Mouse (Mus musculus): ENCODE data around the gene Kif16b. TPM values are rescaled to one million over a fixed set of nuclear protein-coding genes. Genes with fewer than 3 reads are reported as not detected.

Gene Kif16b
- polyA plus RNA-seq, 1 experiment from 2014 or later, result 16.4 TPM

DNA sequence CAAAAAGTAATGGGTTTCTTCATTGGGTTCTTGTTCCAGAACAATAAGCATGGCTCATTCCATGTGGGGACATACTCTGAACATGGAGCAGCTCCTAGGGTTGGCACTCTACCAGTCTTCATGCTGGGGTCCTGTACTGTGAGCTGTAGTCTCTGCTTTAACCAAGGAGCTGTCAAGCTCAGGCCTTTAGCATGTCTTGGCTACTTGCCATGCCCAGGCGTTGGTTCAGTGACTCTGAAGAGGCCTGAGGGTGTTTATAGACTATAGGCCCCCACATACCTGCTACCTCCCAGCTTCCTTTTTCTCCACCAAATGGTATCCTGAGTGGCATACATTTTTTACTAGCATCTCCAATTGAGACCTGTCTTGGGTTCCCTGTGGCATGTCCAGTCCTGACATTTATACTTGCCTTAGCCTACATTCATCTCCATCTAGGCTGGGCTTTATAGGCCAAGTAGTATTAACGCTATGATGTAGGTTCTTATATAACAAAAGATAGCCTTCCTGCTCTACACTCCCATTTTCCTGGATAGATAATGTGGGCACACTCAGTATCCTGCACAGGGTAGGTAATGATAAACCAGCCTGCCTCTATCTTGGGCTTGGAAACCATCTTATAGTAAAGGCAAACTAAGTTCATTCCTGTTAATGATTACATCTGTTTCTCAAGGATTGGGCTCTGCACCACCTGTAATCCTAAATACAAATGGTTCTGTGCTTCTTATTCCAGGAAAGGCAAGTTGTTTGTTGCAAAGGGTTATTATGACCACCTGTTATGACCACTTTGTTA, 271.6 kb downstream of the Kif16b start:
- Histone ChIP-seq H3K9ac (ENCODE audit: low read length) (no peak overlapping the region), H3K4me2 (ENCODE audit: low read depth, low read length) (no peak overlapping the region), H3K36me3 (ENCODE audit: control insufficient read depth, insufficient read depth, low read length) (no peaks in the 10 kb centered on the region), H3K9me3 (replicated peaks; ENCODE audit: control insufficient read depth, low read length) (no peaks in the 10 kb centered on the region), H3K4me1 (ENCODE audit: control insufficient read depth, insufficient read depth, low read length) (no peaks in the 10 kb centered on the region), H3K27me3 (ENCODE audit: control insufficient read depth, insufficient read depth, low read length) (no peaks in the 10 kb centered on the region), H3K27ac (ENCODE audit: low read length) (no peak overlapping the region), H3K4me3 (replicated peaks; ENCODE audit: low read length) (no peak overlapping the region)
- no peak for ATAC-seq (ENCODE audit: insufficient read depth, low FRiP score)
- 75% methylated on average over 2 of the region's 2 CpGs for WGBS

DNA sequence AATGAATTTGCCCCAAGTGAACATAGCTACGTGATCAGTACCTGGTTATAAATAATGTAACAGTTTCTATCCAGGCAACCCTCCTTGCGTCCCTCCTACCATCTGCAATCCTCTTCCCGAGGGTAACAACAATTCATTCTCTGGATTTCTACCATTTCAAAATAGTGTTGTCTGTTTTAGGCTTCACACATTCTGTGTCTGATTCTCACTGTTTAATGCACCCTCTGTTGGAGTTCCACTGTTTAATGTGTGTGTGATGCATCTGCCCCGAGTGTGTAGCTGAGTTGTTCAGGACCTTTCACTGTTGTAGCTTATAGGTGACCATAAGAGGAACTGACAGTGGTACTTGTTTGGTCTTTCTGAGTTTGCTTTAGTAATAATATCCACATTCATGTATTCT, 275.6 kb downstream of the Kif16b start:
- ATAC-seq (ENCODE audit: insufficient read depth, low FRiP score), result no peak
- WGBS, result 84% methylated on average over 4 of the region's 4 CpGs
- Histone ChIP-seq H3K4me1 (ENCODE audit: control insufficient read depth, insufficient read depth, low read length) (no peaks in the 10 kb centered on the region), H3K9me3 (replicated peaks; ENCODE audit: control insufficient read depth, low read length) (no peaks in the 10 kb centered on the region), H3K36me3 (ENCODE audit: control insufficient read depth, insufficient read depth, low read length) (no peaks in the 10 kb centered on the region), H3K9ac (ENCODE audit: low read length) (no peak overlapping the region), H3K27me3 (ENCODE audit: control insufficient read depth, insufficient read depth, low read length) (no peaks in the 10 kb centered on the region), H3K27ac (ENCODE audit: low read length) (no peak overlapping the region), H3K4me2 (ENCODE audit: low read depth, low read length) (no peak overlapping the region), H3K4me3 (replicated peaks; ENCODE audit: low read length) (no peak overlapping the region)

DNA sequence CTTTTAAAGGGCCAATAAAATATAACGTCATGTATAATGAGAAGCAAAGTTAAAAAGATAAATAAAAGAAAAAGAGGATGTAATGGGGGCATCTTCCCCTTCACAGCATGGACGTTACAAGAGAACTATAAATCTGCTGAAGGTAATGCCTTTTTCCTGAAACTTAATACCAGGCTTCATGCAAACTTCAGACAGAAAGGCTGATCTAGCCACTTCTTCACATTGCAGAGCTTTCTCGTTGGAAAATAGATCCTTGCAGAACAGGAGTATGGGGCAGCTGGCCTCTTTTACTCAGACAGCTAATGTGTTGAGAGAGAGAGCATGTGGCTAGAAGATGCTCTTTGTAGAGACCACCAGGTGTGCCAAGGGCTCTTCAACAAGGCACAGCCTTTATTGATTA, 276.2 kb downstream of the Kif16b start:
- Histone ChIP-seq H3K4me1 (ENCODE audit: control insufficient read depth, insufficient read depth, low read length) (no peaks in the 10 kb centered on the region), H3K27me3 (ENCODE audit: control insufficient read depth, insufficient read depth, low read length) (no peaks in the 10 kb centered on the region), H3K27ac (ENCODE audit: low read length) (no peak overlapping the region), H3K4me2 (ENCODE audit: low read depth, low read length) (no peak overlapping the region), H3K4me3 (replicated peaks; ENCODE audit: low read length) (no peak overlapping the region), H3K9me3 (replicated peaks; ENCODE audit: control insufficient read depth, low read length) (no peaks in the 10 kb centered on the region), H3K36me3 (ENCODE audit: control insufficient read depth, insufficient read depth, low read length) (no peaks in the 10 kb centered on the region), H3K9ac (ENCODE audit: low read length) (no peak overlapping the region)
- 40% methylated on average over 3 of the region's 3 CpGs for WGBS
- ATAC-seq (ENCODE audit: insufficient read depth, low FRiP score), result no peak

- no peaks in the 10 kb centered on the region for H3K36me3 ChIP-seq (ENCODE audit: control insufficient read depth, insufficient read depth, low read length)
- no peaks in the 10 kb centered on the region for H3K4me1 ChIP-seq (ENCODE audit: control insufficient read depth, insufficient read depth, low read length)
- H3K27ac ChIP-seq (ENCODE audit: low read length), result no peak overlapping the region
- 64% methylated on average over 2 of the region's 2 CpGs for WGBS
- no peak overlapping the region for H3K4me3 ChIP-seq (replicated peaks; ENCODE audit: low read length)
- H3K4me2 ChIP-seq (ENCODE audit: low read depth, low read length), result no peak overlapping the region
- no peak overlapping the region for H3K9ac ChIP-seq (ENCODE audit: low read length)
- H3K9me3 ChIP-seq (replicated peaks; ENCODE audit: control insufficient read depth, low read length), result no peaks in the 10 kb centered on the region
- no peak for ATAC-seq (ENCODE audit: insufficient read depth, low FRiP score)
- no peaks in the 10 kb centered on the region for H3K27me3 ChIP-seq (ENCODE audit: control insufficient read depth, insufficient read depth, low read length)
Observed at GRCm38 (mm10) chr2:142624254-142624653, 277.1 kb downstream of the Kif16b start.

GRCm38 (mm10) chr2:142621152-142621551, 280.2 kb downstream of the Kif16b start:
- H3K4me1 ChIP-seq (ENCODE audit: control insufficient read depth, insufficient read depth, low read length), result no peaks in the 10 kb centered on the region
- no peak for ATAC-seq (ENCODE audit: insufficient read depth, low FRiP score)
- no peak overlapping the region for H3K27ac ChIP-seq (ENCODE audit: low read length)
- no peak overlapping the region for H3K4me2 ChIP-seq (ENCODE audit: low read depth, low read length)
- no peaks in the 10 kb centered on the region for H3K27me3 ChIP-seq (ENCODE audit: control insufficient read depth, insufficient read depth, low read length)
- H3K9ac ChIP-seq (ENCODE audit: low read length), result no peak overlapping the region
- no peaks in the 10 kb centered on the region for H3K36me3 ChIP-seq (ENCODE audit: control insufficient read depth, insufficient read depth, low read length)
- no peaks in the 10 kb centered on the region for H3K9me3 ChIP-seq (replicated peaks; ENCODE audit: control insufficient read depth, low read length)
- WGBS, result 74% methylated on average over 4 of the region's 4 CpGs
- no peak overlapping the region for H3K4me3 ChIP-seq (replicated peaks; ENCODE audit: low read length)

GRCm38 (mm10) chr2:142619926-142620325, 281.4 kb downstream of the Kif16b start:
- no peaks in the 10 kb centered on the region for H3K9me3 ChIP-seq (replicated peaks; ENCODE audit: control insufficient read depth, low read length)
- H3K4me2 ChIP-seq (ENCODE audit: low read depth, low read length), result no peak overlapping the region
- H3K9ac ChIP-seq (ENCODE audit: low read length), result no peak overlapping the region
- no peaks in the 10 kb centered on the region for H3K4me1 ChIP-seq (ENCODE audit: control insufficient read depth, insufficient read depth, low read length)
- no peak for ATAC-seq (ENCODE audit: insufficient read depth, low FRiP score)
- no peak overlapping the region for H3K4me3 ChIP-seq (replicated peaks; ENCODE audit: low read length)
- no peaks in the 10 kb centered on the region for H3K27me3 ChIP-seq (ENCODE audit: control insufficient read depth, insufficient read depth, low read length)
- no peak overlapping the region for H3K27ac ChIP-seq (ENCODE audit: low read length)
- H3K36me3 ChIP-seq (ENCODE audit: control insufficient read depth, insufficient read depth, low read length), result no peaks in the 10 kb centered on the region

DNA sequence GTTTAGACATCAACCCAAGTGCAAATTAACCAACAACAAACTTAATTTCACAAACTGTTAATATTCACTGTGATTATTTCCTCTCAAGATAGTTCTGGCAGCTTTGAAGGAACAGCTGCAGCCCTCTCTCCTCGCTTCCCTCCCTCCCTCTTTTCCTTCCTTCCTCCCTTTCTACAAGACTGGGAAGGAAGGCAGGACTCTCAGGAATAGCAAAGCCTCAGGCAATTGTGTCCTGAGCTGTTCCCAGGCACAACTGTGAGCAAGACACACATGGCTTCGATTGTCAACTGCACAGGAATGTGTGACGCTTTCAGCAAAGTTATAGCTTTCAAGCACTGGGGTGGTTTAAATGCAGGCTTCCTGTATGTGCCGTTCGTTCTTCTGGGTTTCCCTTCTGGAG, 286.8 kb downstream of the Kif16b start:
- 67% methylated on average over 5 of the region's 5 CpGs for WGBS
- Histone ChIP-seq H3K27ac (ENCODE audit: low read length) (no peak overlapping the region), H3K9me3 (replicated peaks; ENCODE audit: control insufficient read depth, low read length) (no peaks in the 10 kb centered on the region), H3K4me1 (ENCODE audit: control insufficient read depth, insufficient read depth, low read length) (no peaks in the 10 kb centered on the region), H3K4me3 (replicated peaks; ENCODE audit: low read length) (no peak overlapping the region), H3K4me2 (ENCODE audit: low read depth, low read length) (no peak overlapping the region), H3K36me3 (ENCODE audit: control insufficient read depth, insufficient read depth, low read length) (no peaks in the 10 kb centered on the region), H3K9ac (ENCODE audit: low read length) (no peak overlapping the region), H3K27me3 (ENCODE audit: control insufficient read depth, insufficient read depth, low read length) (no peaks in the 10 kb centered on the region)
- ATAC-seq (ENCODE audit: insufficient read depth, low FRiP score), result no peak

DNA sequence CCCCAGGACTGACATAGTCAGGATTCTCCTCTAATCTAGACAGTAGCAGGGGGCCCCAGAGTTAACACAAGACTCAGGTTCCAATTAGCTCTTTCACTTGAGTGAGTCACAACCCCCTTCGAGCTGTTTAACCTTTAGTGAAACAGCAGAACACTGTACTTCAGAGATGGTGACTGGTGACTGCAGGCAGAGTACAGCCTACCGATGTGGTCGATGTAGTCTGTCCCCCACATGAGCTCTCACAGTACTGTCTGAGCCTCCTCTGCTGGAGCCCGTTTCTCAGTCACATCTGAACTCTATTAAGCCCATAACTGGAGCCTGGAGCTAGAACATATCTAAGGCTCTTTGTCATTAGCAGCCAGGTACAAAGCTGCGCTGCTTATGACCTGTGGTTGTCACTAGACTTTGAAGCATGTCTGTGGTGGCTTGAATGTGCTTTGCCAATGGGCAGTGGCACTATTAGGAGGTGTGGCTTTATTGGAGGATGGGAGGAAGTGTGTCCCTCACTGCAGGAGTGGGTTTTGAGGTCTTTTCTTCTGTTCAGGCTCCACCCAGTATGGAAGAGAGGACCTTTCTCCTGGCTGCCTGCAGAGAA, 288.9 kb downstream of the Kif16b start:
- ATAC-seq (ENCODE audit: insufficient read depth, low FRiP score), result no peak
- 85% methylated on average over 5 of the region's 5 CpGs for WGBS

DNA sequence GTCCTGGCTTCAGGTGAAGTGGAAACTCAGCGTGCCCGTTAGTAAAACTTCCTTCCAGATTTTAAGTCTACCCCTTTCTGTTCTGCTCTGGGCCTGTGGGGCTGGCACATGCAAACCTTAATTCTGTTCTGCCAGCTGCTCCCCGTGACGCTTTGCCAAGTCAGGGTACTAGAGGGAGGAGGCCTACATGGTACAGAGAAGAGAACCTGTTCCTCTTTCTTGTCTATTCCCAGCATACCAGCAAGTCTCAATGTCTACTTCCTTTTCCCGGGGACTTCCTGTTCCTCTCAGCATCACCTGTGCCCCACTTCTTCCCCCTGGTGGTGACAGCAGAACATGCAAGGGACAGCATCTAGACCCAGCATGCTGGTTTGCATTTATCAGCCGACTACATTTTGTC, 290.2 kb downstream of the Kif16b start:
- Histone ChIP-seq H3K27ac (ENCODE audit: low read length) (no peak overlapping the region), H3K4me3 (replicated peaks; ENCODE audit: low read length) (no peak overlapping the region), H3K9me3 (replicated peaks; ENCODE audit: control insufficient read depth, low read length) (no peaks in the 10 kb centered on the region), H3K27me3 (ENCODE audit: control insufficient read depth, insufficient read depth, low read length) (no peaks in the 10 kb centered on the region), H3K9ac (ENCODE audit: low read length) (no peak overlapping the region), H3K4me1 (ENCODE audit: control insufficient read depth, insufficient read depth, low read length) (no peaks in the 10 kb centered on the region), H3K4me2 (ENCODE audit: low read depth, low read length) (no peak overlapping the region), H3K36me3 (ENCODE audit: control insufficient read depth, insufficient read depth, low read length) (no peaks in the 10 kb centered on the region)
- WGBS, result 85% methylated on average over 6 of the region's 6 CpGs
- ATAC-seq (ENCODE audit: insufficient read depth, low FRiP score), result no peak

More for the DNA sequence above, 288.9 kb downstream of the Kif16b start:
- Histone ChIP-seq H3K9me3 (replicated peaks; ENCODE audit: control insufficient read depth, low read length) (no peaks in the 10 kb centered on the region), H3K36me3 (ENCODE audit: control insufficient read depth, insufficient read depth, low read length) (no peaks in the 10 kb centered on the region), H3K4me3 (replicated peaks; ENCODE audit: low read length) (no peak overlapping the region), H3K27me3 (ENCODE audit: control insufficient read depth, insufficient read depth, low read length) (no peaks in the 10 kb centered on the region), H3K9ac (ENCODE audit: low read length) (no peak overlapping the region), H3K4me1 (ENCODE audit: control insufficient read depth, insufficient read depth, low read length) (no peaks in the 10 kb centered on the region), H3K4me2 (ENCODE audit: low read depth, low read length) (no peak overlapping the region), H3K27ac (ENCODE audit: low read length) (no peak overlapping the region)
